Mouse (Mus musculus) intestine, postnatal 0 days (tissue): ENCODE results near the gene Megf11. TPM values are rescaled to one million over a fixed set of nuclear protein-coding genes. Genes with fewer than 3 reads are reported as not detected.

Source experiments
- ATAC-seq: fragments of 200-750 bp; cut with Nextera tagmentation; 2 replicates; pipeline ENCODE4 v1.8.0; 2017; ENCODE audit warnings: mild to moderate bottlenecking, moderate TSS enrichment, moderate library complexity
- H3K27ac ChIP-seq: fragments of 300-500 bp; sonication (generic); 2 replicates; pipeline ENCODE4 v1.5.1; 2014; ENCODE audit warnings: mild to moderate bottlenecking, low read depth, low read length, moderate library complexity
- H3K27me3 ChIP-seq: fragments of 300-500 bp; sonication (generic); replicated peaks from 2 replicates; pipeline ENCODE4 v1.6.1; 2014; ENCODE audit warnings: low read length, mixed read lengths; ENCODE audit not compliant: control insufficient read depth, insufficient read depth
- H3K36me3 ChIP-seq: fragments of 300-500 bp; sonication (generic); 2 replicates; pipeline ENCODE4 v1.6.1; 2014; ENCODE audit warnings: mild to moderate bottlenecking, moderate library complexity; ENCODE audit not compliant: control insufficient read depth, insufficient read depth
- H3K4me1 ChIP-seq: fragments of 300-500 bp; sonication (generic); replicated peaks from 2 replicates; pipeline ENCODE4 v1.6.1; 2014; ENCODE audit warnings: antibody characterized with exemption, low read length, mixed read lengths; ENCODE audit not compliant: control insufficient read depth, insufficient read depth
- H3K4me2 ChIP-seq: fragments of 300-500 bp; sonication (generic); replicated peaks from 2 replicates; pipeline ENCODE4 v1.6.1; 2014; ENCODE audit warnings: low read depth, mild to moderate bottlenecking, moderate library complexity
- H3K4me3 ChIP-seq: fragments of 300-500 bp; sonication (generic); 2 replicates; pipeline ENCODE4 v1.5.1; 2014; ENCODE audit warnings: low read depth, low read length
- H3K9ac ChIP-seq: fragments of 300-500 bp; sonication (generic); 2 replicates; pipeline ENCODE4 v1.6.1; 2014; ENCODE audit warnings: mild to moderate bottlenecking, low read depth, low read length
- H3K9me3 ChIP-seq: fragments of 300-500 bp; sonication (generic); 2 replicates; pipeline ENCODE4 v1.6.1; 2016; ENCODE audit warnings: mixed run types; ENCODE audit not compliant: control insufficient read depth
- CTCF ChIP-seq: sonication (generic); IDR thresholded peaks from 2 replicates; pipeline ENCODE4 v1.5.1; 2016; ENCODE audit warnings: low read depth, mild to moderate bottlenecking, control low read depth, antibody characterized with exemption, moderate library complexity
- WGBS: fragments of 180-500 bp; shearing (Covaris S2); extraction: QIAGEN DNeasy Blood & Tissue Kit; methylation state at CpG from one replicate; pipeline ENCODE4 v1.1.7; 2014; 5-methylcytosine and 5-hydroxymethylcytosine counted together
- polyA plus RNA-seq: library from polyadenylated mRNA; unstranded; fragments of >200 nt; fragmentation: Nextera tagmentation; extraction: Ambion mirVana; gene quantifications from 2 replicates; pipeline ENCODE4 v1.2.1, GENCODE M21; 2015

Megf11 gene
- polyA plus RNA-seq = 0.69 and 0.92 TPM in 2 replicates

- Histone ChIP-seq H3K4me1 (no peaks in the 10 kb centered on the region), H3K27ac (no peak within 1 kb of the TSS), H3K27me3 (peaks cover 51% of the 10 kb centered on the region), H3K4me3 (peak within 1 kb of the TSS; percentile 46), H3K36me3 (no peaks in the 10 kb centered on the region), H3K9ac (no peak within 1 kb of the TSS), H3K9me3 (no peaks in the 10 kb centered on the region; the same call in 1 of the 2 replicates), H3K4me2 (peak within 1 kb of the TSS; percentile 85)
- TF ChIP-seq CTCF = no peak
- WGBS = under 1% methylated on average over 93 of the region's 93 CpGs
- no peak for ATAC-seq
Measured at GRCm38 (mm10) chr9:64385511-64386465, at the start of gene Megf11. Gene Megf11 (plus strand): TSS chr9:64385626.

- Histone ChIP-seq H3K4me3 (no peak overlapping the region), H3K27ac (no peak overlapping the region), H3K4me2 (no peak overlapping the region), H3K9me3 (no peaks in the 10 kb centered on the region), H3K9ac (no peak overlapping the region), H3K27me3 (no peaks in the 10 kb centered on the region), H3K36me3 (0 out of 2 replicates have a peak, but pooled peaks cover 16% of the 10 kb centered on the region), H3K4me1 (no peaks in the 10 kb centered on the region)
- no peak for ATAC-seq
- TF ChIP-seq CTCF = no peak
- 91% methylated on average over 6 of the region's 6 CpGs for WGBS
Measured at GRCm38 (mm10) chr9:64335825-64336224, 49.6 kb upstream of the Megf11 start.

GRCm38 (mm10) chr9:64339361-64339760, 46.1 kb upstream of the Megf11 start:
- H3K36me3 ChIP-seq = 0 out of 2 replicates have a peak, but pooled peaks cover 16% of the 10 kb centered on the region
- no peaks in the 10 kb centered on the region for H3K27me3 ChIP-seq
- H3K4me2 ChIP-seq = peak overlapping the region; percentile 82
- no peak for TF ChIP-seq CTCF
- H3K4me1 ChIP-seq = no peaks in the 10 kb centered on the region
- peak overlapping the region; percentile 66; the same call in 1 of the 2 replicates for H3K4me3 ChIP-seq
- H3K9me3 ChIP-seq = no peaks in the 10 kb centered on the region
- ATAC-seq = no peak
- no peak overlapping the region; the same call in 1 of the 2 replicates for H3K9ac ChIP-seq
- 54% methylated on average over 8 of the region's 8 CpGs for WGBS
- H3K27ac ChIP-seq = no peak overlapping the region

- Histone ChIP-seq H3K27me3 (no peaks in the 10 kb centered on the region), H3K9me3 (no peaks in the 10 kb centered on the region), H3K36me3 (0 out of 2 replicates have a peak, but pooled peaks cover 5% of the 10 kb centered on the region), H3K4me1 (no peaks in the 10 kb centered on the region), H3K4me2 (peak overlapping the region; percentile 82), H3K27ac (peak overlapping the region; percentile 100), H3K9ac (peak overlapping the region; percentile 99), H3K4me3 (peak overlapping the region; percentile 66)
- peak; percentile 81 for ATAC-seq
- peak; percentile 40 for TF ChIP-seq CTCF
- under 1% methylated on average over 82 of the region's 85 CpGs for WGBS
Measured at GRCm38 (mm10) chr9:64340351-64341253, 44.8 kb upstream of the Megf11 start.

GRCm38 (mm10) chr9:64341254-64341566, 44.2 kb upstream of the Megf11 start, which contains the start of gene Dis3l:
Gene Dis3l (minus strand): TSS chr9:64341288.
- Histone ChIP-seq H3K36me3 (0 out of 2 replicates have a peak, but pooled peaks cover 3% of the 10 kb centered on the region), H3K4me3 (peak within 1 kb of the TSS; percentile 66), H3K27me3 (no peaks in the 10 kb centered on the region), H3K4me1 (no peaks in the 10 kb centered on the region), H3K4me2 (peak within 1 kb of the TSS; percentile 82), H3K9ac (peak within 1 kb of the TSS; percentile 99), H3K9me3 (no peaks in the 10 kb centered on the region), H3K27ac (peak within 1 kb of the TSS; percentile 100)
- no peak for ATAC-seq
- no peak for TF ChIP-seq CTCF
- WGBS = 6% methylated on average over 16 of the region's 16 CpGs
